Mouse (Mus musculus) embryo, embryonic 10 days (tissue): ENCODE measurements around the gene 1810030O07Rik.
"Not testable (repeated sequence)": the region's sequence is repeated elsewhere in the genome, so short reads cannot be mapped to it uniquely, and the experiment has no call there.

Source experiments
- DNase-seq: peaks from one replicate; pipeline ENCODE4 v3.0.0-alpha.2; 2015; ENCODE audit warnings: low spot score

Gene 1810030O07Rik

DNA sequence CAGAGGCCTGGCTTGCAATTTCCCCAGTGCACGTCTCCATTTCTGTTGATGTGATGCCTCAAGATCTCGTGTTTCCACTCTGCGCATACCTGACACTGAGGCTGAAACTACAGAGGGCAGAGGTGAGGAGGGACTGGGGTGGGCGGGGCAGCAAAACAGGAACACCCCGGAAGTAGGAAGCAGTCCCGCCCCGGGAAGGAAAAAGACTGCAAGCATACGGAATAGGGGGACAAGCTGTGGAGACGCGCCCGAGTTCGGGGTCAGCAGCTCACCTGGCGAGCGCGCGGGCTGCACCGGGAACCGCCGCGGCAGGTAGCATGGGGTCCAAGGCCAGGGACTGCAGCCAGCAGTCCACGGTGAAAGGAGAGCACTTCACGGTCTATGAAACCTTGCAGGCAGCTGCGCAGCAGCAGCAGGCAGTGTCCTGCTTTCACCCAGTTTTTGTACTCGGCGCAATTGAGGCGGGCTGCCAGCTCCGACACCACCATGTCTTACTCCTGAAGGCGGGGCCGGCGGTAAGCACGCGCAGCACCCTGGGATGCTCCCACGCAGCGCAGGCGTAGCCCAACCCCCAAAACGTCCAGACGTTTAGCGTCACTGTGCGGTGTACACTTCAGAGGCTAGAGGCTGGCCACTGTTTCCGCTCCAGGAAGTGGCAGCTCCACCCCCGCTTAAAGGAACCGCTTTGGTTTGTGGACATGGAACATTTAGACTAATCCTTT, at the start of gene 1810030O07Rik:
Gene 1810030O07Rik (minus strand): TSS at position 615 of the 722 bp plus-strand sequence.
- peak; percentile 93 for DNase-seq

DNA sequence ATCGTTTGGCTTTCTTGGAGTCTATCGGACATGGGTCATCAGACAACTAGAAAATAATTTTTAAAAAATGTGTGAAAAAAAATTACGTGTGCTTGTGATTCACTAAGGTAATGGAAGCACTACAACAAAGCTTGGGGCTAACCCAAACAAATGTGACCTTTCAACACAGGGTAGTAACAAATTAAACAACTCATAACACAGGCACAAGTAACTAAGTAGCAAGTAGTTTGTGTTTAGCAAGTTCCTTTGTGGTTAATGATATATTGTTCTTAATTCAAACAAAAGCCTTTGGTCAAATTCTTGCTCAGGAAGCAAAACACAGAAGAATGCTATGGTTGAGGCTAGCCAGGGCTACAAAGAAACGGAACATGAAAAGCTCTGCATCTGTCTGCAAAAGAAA, 42.6 kb upstream of the 1810030O07Rik start:
- DNase-seq: no peak

DNA sequence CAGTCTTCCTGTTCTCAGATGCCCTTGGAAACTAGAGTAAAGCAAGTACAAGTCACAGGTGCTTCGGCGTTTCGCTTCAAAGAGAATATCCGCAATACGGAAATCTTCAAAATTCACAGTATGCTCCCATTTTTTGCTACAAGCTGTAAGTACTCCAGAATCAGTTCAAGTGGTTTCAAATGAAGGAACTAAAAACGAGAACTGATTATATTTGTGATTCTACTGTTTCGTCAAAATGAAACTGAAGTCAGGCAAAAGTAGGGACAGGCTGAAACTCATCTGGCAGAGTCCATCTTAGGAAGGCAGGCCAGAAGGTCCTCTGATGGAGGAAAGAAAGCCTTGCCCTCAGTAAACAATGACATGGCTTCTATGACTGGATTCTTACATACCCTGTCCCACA, 40.3 kb upstream of the 1810030O07Rik start:
- no peak for DNase-seq

DNA sequence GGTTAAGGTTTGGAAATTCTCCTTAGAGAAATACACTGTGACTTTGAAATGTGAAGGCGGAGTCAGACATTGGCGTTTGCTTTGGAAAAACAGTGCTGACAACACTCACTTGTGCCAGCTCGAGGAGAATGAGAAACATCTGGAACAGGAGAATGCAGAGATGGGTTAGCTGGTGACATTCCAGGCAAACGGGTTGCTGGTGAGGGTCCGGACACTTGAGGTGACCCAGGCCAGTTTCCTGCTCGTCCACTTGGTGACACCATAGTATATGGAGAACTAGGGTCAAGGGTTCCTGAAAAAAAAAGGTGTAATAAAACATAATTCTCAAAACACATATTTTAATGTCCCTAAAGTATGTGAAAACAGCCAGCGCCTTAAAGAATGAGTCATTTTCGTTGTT, 13.4 kb upstream of the 1810030O07Rik start:
- DNase-seq: no peak

DNA sequence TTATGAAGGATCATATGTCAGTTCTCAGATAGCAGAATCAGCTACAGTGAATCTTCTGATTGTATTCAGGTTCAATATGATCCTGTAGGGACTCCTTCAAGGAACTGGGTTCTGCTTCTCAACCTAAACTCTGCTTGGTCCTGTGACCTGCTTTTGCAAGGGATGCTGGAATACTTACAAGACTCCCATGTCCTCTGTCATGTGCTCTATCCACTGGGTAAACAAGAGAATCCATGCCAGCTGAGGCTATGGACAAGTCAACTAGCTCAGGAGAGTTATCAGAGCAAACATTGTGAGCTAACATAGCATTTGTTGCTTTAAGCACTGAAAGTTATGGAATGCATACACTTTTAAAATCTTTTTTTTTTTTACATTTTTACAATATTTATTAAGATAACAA, 12.6 kb upstream of the 1810030O07Rik start:
- no peak for DNase-seq

DNA sequence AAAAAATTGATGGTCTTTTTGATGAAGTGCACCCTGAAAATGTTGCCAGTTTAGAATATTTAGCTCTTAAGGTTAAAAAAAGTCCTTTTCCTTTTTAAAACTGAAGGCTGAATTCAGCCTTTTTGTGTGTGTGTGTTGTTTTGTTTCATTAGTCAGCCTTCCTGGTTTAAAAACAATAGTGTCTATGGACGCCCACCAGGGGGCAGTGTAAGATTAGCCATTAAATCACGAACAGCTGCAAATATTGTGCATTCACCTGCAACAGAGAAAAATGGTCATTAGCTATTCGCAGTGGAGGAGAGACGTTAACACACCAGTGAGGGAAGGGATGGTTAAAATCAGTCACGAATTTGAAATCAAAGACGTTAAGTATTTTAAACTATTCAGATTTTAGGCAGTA, 3.9 kb upstream of the 1810030O07Rik start:
- DNase-seq: peak; percentile 65

DNA sequence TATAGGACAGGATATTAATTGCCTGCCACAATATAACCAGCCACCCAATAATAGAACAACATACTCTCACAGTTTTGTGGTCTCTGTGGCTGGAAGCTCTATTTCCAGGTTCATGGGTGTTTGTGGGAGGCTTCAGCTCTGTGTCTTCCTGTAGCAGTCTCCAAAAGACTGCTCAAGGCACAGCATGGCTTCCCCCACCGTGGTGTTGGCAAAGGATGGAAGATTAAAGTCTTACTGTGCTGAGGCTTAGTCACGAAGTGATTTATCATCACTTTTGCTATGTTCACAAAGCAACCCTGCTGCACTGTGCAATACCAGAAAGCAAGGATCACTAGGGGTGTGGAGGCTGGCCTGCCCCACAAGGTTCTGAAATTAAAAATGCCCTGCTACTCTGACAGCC, 19.6 kb downstream of the 1810030O07Rik start:
- DNase-seq: no peak

DNA sequence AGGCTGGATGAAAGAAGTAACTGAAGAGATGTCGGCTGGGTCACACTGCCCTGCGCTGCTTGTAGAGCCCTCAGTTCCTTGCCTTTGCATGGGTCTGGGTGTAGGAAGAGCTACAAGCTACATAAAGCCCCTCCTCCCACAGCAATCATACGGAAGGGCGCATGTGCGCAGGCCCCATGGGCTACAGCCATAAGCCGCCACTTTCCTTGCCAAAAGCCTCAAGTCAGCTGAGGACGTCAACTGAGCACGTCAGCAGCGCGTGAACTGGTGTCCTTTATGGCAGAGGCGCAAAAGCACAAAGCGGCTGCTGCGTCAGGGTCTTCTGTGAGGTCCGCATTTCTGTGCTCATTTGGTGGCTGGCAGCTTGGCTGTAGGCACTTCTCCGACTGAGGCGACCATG, 21.6 kb downstream of the 1810030O07Rik start:
- no peak for DNase-seq

DNA sequence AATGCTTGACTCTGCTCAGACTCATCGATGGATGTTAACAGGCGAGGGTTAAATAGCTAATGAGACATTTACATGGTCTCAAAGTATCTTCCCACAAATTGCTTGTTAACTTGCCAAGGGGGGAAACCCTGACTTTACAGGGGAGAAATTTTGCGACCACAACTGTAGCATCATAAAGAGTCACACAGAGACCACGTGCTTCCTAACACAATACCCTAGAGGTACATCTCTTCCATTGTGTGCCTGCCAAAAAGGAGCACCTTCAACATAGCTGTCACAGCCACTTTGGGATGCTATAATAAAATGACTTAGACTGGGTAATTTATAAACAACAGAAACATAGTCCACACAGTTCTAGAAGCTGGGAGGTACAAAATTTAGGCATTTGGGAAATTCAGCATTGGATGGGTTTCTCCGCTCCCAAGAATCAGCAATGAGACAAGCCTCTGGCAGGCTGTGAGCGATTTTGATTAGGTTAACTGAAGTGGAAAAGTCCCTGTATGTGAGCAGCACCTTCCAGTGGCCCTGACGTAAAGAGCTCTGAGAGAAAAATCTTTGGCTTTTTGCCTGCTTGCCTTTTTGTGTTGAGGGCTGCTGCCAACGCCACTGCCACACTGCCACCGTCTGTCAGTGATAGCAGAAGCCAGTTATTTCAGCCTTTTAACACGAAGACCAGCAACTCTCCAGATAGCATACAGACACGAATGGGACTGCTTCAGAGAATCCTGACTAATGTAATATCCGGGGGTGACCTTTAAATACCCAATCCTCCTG, 27.8 kb downstream of the 1810030O07Rik start:
- no peak for DNase-seq

DNA sequence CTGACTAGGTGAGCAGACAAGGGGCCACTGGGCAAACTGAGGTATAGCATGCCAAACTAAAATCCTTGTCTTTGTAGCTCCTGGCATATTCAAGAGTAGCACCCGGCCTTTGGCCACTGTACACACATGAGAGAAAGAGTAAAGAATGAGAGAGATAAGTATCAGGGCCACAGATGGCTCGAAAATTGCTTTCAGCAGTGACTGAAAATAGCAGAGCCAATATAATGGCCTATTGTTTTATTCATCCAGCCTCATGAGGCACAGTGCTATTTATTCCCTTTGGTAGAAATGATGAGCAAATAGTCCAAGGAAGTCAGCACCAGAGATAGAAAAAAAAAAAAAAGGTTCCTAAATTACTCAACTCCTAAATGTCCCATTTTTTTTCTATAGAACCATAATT, 28.5 kb downstream of the 1810030O07Rik start:
- DNase-seq: no peak

DNA sequence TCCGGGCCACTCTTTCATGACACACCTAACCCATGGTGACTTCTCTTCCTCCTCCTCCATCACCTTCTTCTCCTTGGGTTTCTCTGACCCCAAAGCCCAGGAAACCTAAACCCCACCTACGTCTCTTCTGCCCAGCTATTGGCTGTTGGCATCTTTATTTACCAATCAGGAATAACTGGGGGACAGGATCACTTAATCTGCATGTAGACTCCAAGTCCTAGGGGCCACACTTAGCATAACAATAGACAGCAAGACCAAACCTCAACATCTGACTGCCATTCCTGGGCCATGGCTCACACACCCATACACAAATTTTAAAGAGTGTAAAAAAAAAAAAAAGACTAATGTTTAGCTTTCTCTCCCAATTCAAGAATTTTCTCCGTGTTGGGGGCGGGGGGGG, 48.3 kb downstream of the 1810030O07Rik start:
- DNase-seq: no peak

DNA sequence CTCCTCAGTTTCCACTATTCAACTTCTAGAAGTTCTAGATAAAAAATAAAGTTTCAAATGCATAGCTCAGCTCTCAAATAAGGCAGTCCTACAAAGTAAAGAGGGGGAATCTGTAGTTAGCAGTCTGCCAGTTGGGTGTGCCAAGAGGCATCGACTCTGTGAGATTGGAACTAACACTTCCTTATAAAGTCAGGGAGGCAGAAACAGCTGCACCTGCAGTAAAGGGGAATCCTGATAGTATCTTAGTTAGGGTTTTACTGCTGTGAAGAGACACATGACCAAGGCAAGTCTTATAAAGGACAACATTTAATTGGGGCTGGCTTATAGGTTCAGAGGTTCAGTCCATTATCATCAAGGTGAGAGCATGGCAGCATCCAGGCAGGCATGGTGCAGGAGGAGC, 61.1 kb downstream of the 1810030O07Rik start:
- not testable (repeated sequence) for DNase-seq

DNA sequence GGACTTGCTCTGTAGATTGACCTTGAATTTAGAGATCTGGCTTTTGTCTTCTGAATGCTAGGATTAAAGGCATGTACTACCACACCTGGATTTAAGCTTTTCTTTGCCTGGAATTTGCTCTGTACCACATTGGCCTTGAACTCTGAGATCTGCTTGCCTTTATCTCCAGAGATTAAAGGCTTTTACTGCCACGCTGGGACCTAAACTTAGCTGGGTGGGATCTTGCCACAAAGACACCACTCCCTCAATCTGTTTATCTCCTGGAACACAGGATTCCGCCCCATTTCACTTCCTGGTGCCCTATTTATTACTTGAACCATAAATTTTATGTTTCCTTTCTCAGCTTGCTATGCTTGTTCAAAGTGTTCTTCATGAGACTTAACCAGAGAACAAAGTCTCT, 62.3 kb downstream of the 1810030O07Rik start:
- no peak for DNase-seq

DNA sequence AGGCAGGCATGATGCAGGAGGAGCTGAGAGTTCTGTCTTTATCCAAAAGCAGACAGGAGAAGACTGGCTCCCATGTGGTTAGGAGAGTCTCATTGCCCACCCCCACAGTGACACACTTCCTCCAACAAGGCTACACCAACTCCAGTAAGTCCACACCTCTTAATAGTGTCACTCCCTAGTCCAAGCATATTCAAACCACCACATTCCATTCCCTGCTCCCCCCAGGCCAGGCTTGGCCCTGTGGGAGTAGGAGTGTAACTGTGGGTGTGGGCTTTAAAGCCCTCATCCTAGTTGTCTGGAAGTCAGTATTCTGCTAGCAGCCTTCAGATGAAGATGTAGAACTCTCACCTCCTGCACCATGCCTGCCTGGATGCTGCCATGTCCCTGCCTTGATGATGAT, 62.9 kb downstream of the 1810030O07Rik start:
- not testable (repeated sequence) for DNase-seq
